Mouse (Mus musculus) limb, embryonic 14.5 days (tissue): ENCODE measurements around the gene Inpp5f. TPM values are rescaled to one million over a fixed set of nuclear protein-coding genes. Genes with fewer than 3 reads are reported as not detected.
"Not testable (repeated sequence)": the region's sequence is repeated elsewhere in the genome, so short reads cannot be mapped to it uniquely, and the experiment has no call there.

Experiments used
- ATAC-seq: fragments of 200-750 bp; cut with Nextera tagmentation; 2 replicates; pipeline ENCODE4 v1.8.0; 2017; ENCODE audit warnings: low read depth, moderate number of reproducible peaks, moderate TSS enrichment; ENCODE audit not compliant: low FRiP score
- DNase-seq: peaks from one replicate; pipeline ENCODE4 v3.0.0-alpha.2; 2015; ENCODE audit warnings: low spot score
- H3K27ac ChIP-seq: fragments of 300-500 bp; sonication (generic); replicated peaks from 2 replicates; pipeline ENCODE4 v1.5.1; 2014; ENCODE audit warnings: low read depth, mild to moderate bottlenecking, low read length, moderate library complexity, mixed read lengths
- H3K27me3 ChIP-seq: fragments of 300-500 bp; sonication (generic); 2 replicates; pipeline ENCODE4 v1.6.1; 2014; ENCODE audit warnings: low read length, mixed read lengths; ENCODE audit not compliant: control insufficient read depth, insufficient read depth
- H3K36me3 ChIP-seq: fragments of 300-500 bp; sonication (generic); 2 replicates; pipeline ENCODE4 v1.6.1; 2014; ENCODE audit warnings: mild to moderate bottlenecking, low read length, moderate library complexity, mixed read lengths; ENCODE audit not compliant: control insufficient read depth, insufficient read depth
- H3K4me1 ChIP-seq: fragments of 300-500 bp; sonication (generic); 2 replicates; pipeline ENCODE4 v1.6.1; 2014; ENCODE audit warnings: antibody characterized with exemption, low read length, mixed read lengths; ENCODE audit not compliant: control insufficient read depth, insufficient read depth
- H3K4me2 ChIP-seq: fragments of 300-500 bp; sonication (generic); replicated peaks from 2 replicates; pipeline ENCODE4 v1.6.1; 2014; ENCODE audit warnings: low read depth, mild to moderate bottlenecking, low read length, moderate library complexity; ENCODE audit not compliant: severe bottlenecking
- H3K4me3 ChIP-seq: fragments of 300-500 bp; sonication (generic); replicated peaks from 2 replicates; pipeline ENCODE4 v1.5.1; 2014; ENCODE audit warnings: low read length
- H3K9ac ChIP-seq: fragments of 300-500 bp; sonication (generic); 2 replicates; pipeline ENCODE4 v1.6.1; 2014; ENCODE audit warnings: mild to moderate bottlenecking, low read depth, low read length, moderate library complexity; ENCODE audit not compliant: severe bottlenecking
- H3K9me3 ChIP-seq: fragments of 300-500 bp; sonication (generic); 2 replicates; pipeline ENCODE4 v1.6.1; 2016; ENCODE audit warnings: low read length; ENCODE audit not compliant: control insufficient read depth
- POLR2A ChIP-seq: fragments of 200-500 bp; IDR thresholded peaks from 2 replicates; pipeline ENCODE4 v1.8.0; 2012; ENCODE audit warnings: inconsistent platforms, mild to moderate bottlenecking, moderate library complexity, borderline replicate concordance; ENCODE audit not compliant: insufficient read depth, insufficient read length; ENCODE audit errors: extremely low read depth
- WGBS: fragments of 180-500 bp; shearing (Covaris S2); extraction: QIAGEN DNeasy Blood & Tissue Kit; methylation state at CpG from one replicate; pipeline ENCODE4 v1.1.7; 2014; 5-methylcytosine and 5-hydroxymethylcytosine counted together
- polyA plus RNA-seq, 2 experiments: library from polyadenylated mRNA; depleted of rRNA in 1 of 2; stranded (reverse) in 1 of 2; unstranded in 1 of 2; fragments of >200 nt; fragmentation: Nextera tagmentation in 1 of 2; extraction: Ambion mirVana in 1 of 2; gene quantifications; 2 replicates each; pipeline versions ENCODE4 v1.2.1 to v1.2.3; 2012 to 2014

Inpp5f gene
- polyA plus RNA-seq (2012; rRNA removed) (10.6 and 10.9 TPM in 2 replicates), polyA plus RNA-seq (2014; fragmentation: Nextera tagmentation; extraction: Ambion mirVana) (20.2 and 24.3 TPM in 2 replicates)

- no peaks in the 10 kb centered on the region for H3K27me3 ChIP-seq
- 2% methylated on average over 53 of the region's 68 CpGs for WGBS
- H3K27ac ChIP-seq: peak within 1 kb of the TSS; percentile 81
- DNase-seq (peak; percentile 96), ATAC-seq (peak; percentile 99)
- TF ChIP-seq POLR2A: peak; percentile 49; the same call in 1 of the 2 replicates
- no peaks in the 10 kb centered on the region for H3K36me3 ChIP-seq
- H3K4me3 ChIP-seq: peak within 1 kb of the TSS; percentile 87
- H3K9ac ChIP-seq: peak within 1 kb of the TSS; percentile 87
- peak within 1 kb of the TSS; percentile 80 for H3K4me2 ChIP-seq
- H3K9me3 ChIP-seq: no peaks in the 10 kb centered on the region
- H3K4me1 ChIP-seq: peaks cover 10% of the 10 kb centered on the region
These were observed at the start of gene Inpp5f for GRCm38 (mm10) chr7:128610897-128611798. Gene Inpp5f (plus strand): TSS chr7:128611328.

GRCm38 (mm10) chr7:128563373-128563772 lies 47.8 kb upstream of the Inpp5f start:
- DNase-seq (no peak), ATAC-seq (no peak)
- WGBS: 41% methylated on average over 4 of the region's 4 CpGs
- H3K36me3 ChIP-seq: no peaks in the 10 kb centered on the region
- H3K27me3 ChIP-seq: no peaks in the 10 kb centered on the region
- H3K4me1 ChIP-seq: no peaks in the 10 kb centered on the region
- H3K4me3 ChIP-seq: no peak overlapping the region
- no peak overlapping the region for H3K9ac ChIP-seq
- no peaks in the 10 kb centered on the region for H3K9me3 ChIP-seq
- H3K27ac ChIP-seq: no peak overlapping the region
- TF ChIP-seq POLR2A: no peak
- no peak overlapping the region for H3K4me2 ChIP-seq

- ATAC-seq (no peak), DNase-seq (no peak)
- 75% methylated on average over 7 of the region's 7 CpGs for WGBS
- Histone ChIP-seq H3K9ac (no peak overlapping the region), H3K4me2 (no peak overlapping the region), H3K4me1 (no peaks in the 10 kb centered on the region), H3K9me3 (no peaks in the 10 kb centered on the region), H3K27me3 (no peaks in the 10 kb centered on the region), H3K27ac (no peak overlapping the region), H3K4me3 (no peak overlapping the region), H3K36me3 (no peaks in the 10 kb centered on the region)
- no peak for TF ChIP-seq POLR2A
These were observed 44.8 kb upstream of the Inpp5f start for GRCm38 (mm10) chr7:128566311-128566710.

GRCm38 (mm10) chr7:128567561-128568244 lies 43.4 kb upstream of the Inpp5f start:
- Histone ChIP-seq H3K27ac (no peak overlapping the region), H3K4me1 (no peaks in the 10 kb centered on the region), H3K4me2 (no peak overlapping the region), H3K36me3 (no peaks in the 10 kb centered on the region), H3K27me3 (no peaks in the 10 kb centered on the region), H3K4me3 (no peak overlapping the region), H3K9me3 (no peaks in the 10 kb centered on the region), H3K9ac (no peak overlapping the region)
- WGBS: 83% methylated on average over 8 of the region's 8 CpGs
- DNase-seq (no peak), ATAC-seq (no peak)
- TF ChIP-seq POLR2A: no peak

GRCm38 (mm10) chr7:128569429-128569828 lies 41.7 kb upstream of the Inpp5f start:
- not testable (repeated sequence) for H3K4me2 ChIP-seq, H3K4me1 ChIP-seq, ATAC-seq, H3K27ac ChIP-seq, H3K9ac ChIP-seq, H3K9me3 ChIP-seq, DNase-seq, H3K4me3 ChIP-seq, H3K36me3 ChIP-seq, H3K27me3 ChIP-seq
- WGBS: 93% methylated on average over 2 of the region's 2 CpGs
